Mouse (Mus musculus) intestine, postnatal 0 days (tissue): Measurements from ENCODE around the gene Gm20521. TPM values are rescaled to one million over a fixed set of nuclear protein-coding genes. Genes with fewer than 3 reads are reported as not detected.
A peak's percentile ranks its signal among the peaks of the same experiment; 100 is the strongest.

Source experiments
- ATAC-seq: fragments of 200-750 bp; cut with Nextera tagmentation; 2 replicates; pipeline ENCODE4 v1.8.0; 2017; ENCODE audit warnings: mild to moderate bottlenecking, moderate TSS enrichment, moderate library complexity
- H3K27ac ChIP-seq: fragments of 300-500 bp; sonication (generic); 2 replicates; pipeline ENCODE4 v1.5.1; 2014; ENCODE audit warnings: mild to moderate bottlenecking, low read depth, low read length, moderate library complexity
- H3K27me3 ChIP-seq: fragments of 300-500 bp; sonication (generic); replicated peaks from 2 replicates; pipeline ENCODE4 v1.6.1; 2014; ENCODE audit warnings: low read length, mixed read lengths; ENCODE audit not compliant: control insufficient read depth, insufficient read depth
- H3K36me3 ChIP-seq: fragments of 300-500 bp; sonication (generic); 2 replicates; pipeline ENCODE4 v1.6.1; 2014; ENCODE audit warnings: mild to moderate bottlenecking, moderate library complexity; ENCODE audit not compliant: control insufficient read depth, insufficient read depth
- H3K4me1 ChIP-seq: fragments of 300-500 bp; sonication (generic); replicated peaks from 2 replicates; pipeline ENCODE4 v1.6.1; 2014; ENCODE audit warnings: antibody characterized with exemption, low read length, mixed read lengths; ENCODE audit not compliant: control insufficient read depth, insufficient read depth
- H3K4me2 ChIP-seq: fragments of 300-500 bp; sonication (generic); replicated peaks from 2 replicates; pipeline ENCODE4 v1.6.1; 2014; ENCODE audit warnings: low read depth, mild to moderate bottlenecking, moderate library complexity
- H3K4me3 ChIP-seq: fragments of 300-500 bp; sonication (generic); 2 replicates; pipeline ENCODE4 v1.5.1; 2014; ENCODE audit warnings: low read depth, low read length
- H3K9ac ChIP-seq: fragments of 300-500 bp; sonication (generic); 2 replicates; pipeline ENCODE4 v1.6.1; 2014; ENCODE audit warnings: mild to moderate bottlenecking, low read depth, low read length
- H3K9me3 ChIP-seq: fragments of 300-500 bp; sonication (generic); 2 replicates; pipeline ENCODE4 v1.6.1; 2016; ENCODE audit warnings: mixed run types; ENCODE audit not compliant: control insufficient read depth
- CTCF ChIP-seq: sonication (generic); IDR thresholded peaks from 2 replicates; pipeline ENCODE4 v1.5.1; 2016; ENCODE audit warnings: low read depth, mild to moderate bottlenecking, control low read depth, antibody characterized with exemption, moderate library complexity
- WGBS: fragments of 180-500 bp; shearing (Covaris S2); extraction: QIAGEN DNeasy Blood & Tissue Kit; methylation state at CpG from one replicate; pipeline ENCODE4 v1.1.7; 2014; 5-methylcytosine and 5-hydroxymethylcytosine counted together
- polyA plus RNA-seq: library from polyadenylated mRNA; unstranded; fragments of >200 nt; fragmentation: Nextera tagmentation; extraction: Ambion mirVana; gene quantifications from 2 replicates; pipeline ENCODE4 v1.2.1, GENCODE M21; 2015

Gm20521 gene
- polyA plus RNA-seq, 1 experiment from 2014 or later: 1.9 TPM

GRCm38 (mm10) chr14:54937361-54938182, 54.3 kb downstream of the Gm20521 start:
- Histone ChIP-seq H3K4me1 (no peaks in the 10 kb centered on the region), H3K9ac (no peak overlapping the region), H3K36me3 (no peaks in the 10 kb centered on the region), H3K9me3 (no peaks in the 10 kb centered on the region), H3K27ac (no peak overlapping the region), H3K27me3 (0 out of 2 replicates have a peak, but pooled peaks cover 3% of the 10 kb centered on the region), H3K4me3 (no peak overlapping the region), H3K4me2 (no peak overlapping the region)
- WGBS: 93% methylated on average over 16 of the region's 16 CpGs
- no peak for TF ChIP-seq CTCF
- ATAC-seq: no peak

- Histone ChIP-seq H3K9me3 (no peaks in the 10 kb centered on the region), H3K36me3 (no peaks in the 10 kb centered on the region), H3K4me2 (no peak overlapping the region), H3K4me3 (no peak overlapping the region), H3K9ac (no peak overlapping the region), H3K4me1 (no peaks in the 10 kb centered on the region), H3K27ac (no peak overlapping the region), H3K27me3 (0 out of 2 replicates have a peak, but pooled peaks cover 3% of the 10 kb centered on the region)
- WGBS: 83% methylated on average over 15 of the region's 15 CpGs
- no peak for TF ChIP-seq CTCF
- ATAC-seq: no peak
These were observed 55.4 kb downstream of the Gm20521 start for GRCm38 (mm10) chr14:54938431-54939219.

- Histone ChIP-seq H3K4me3 (no peak overlapping the region), H3K4me1 (no peaks in the 10 kb centered on the region), H3K27ac (no peak overlapping the region), H3K9me3 (no peaks in the 10 kb centered on the region), H3K27me3 (0 out of 2 replicates have a peak, but pooled peaks cover 3% of the 10 kb centered on the region), H3K4me2 (no peak overlapping the region), H3K36me3 (no peaks in the 10 kb centered on the region), H3K9ac (no peak overlapping the region)
- peak; percentile 60; the same call in 1 of the 2 replicates for ATAC-seq
- 49% methylated on average over 12 of the region's 12 CpGs for WGBS
- peak; percentile 93 for TF ChIP-seq CTCF
These were observed 56.4 kb downstream of the Gm20521 start for GRCm38 (mm10) chr14:54939434-54940175.

GRCm38 (mm10) chr14:54940176-54940530, 56.9 kb downstream of the Gm20521 start:
- ATAC-seq: no peak
- 70% methylated on average over 3 of the region's 3 CpGs for WGBS

GRCm38 (mm10) chr14:54941024-54941978, 58.1 kb downstream of the Gm20521 start:
- no peak overlapping the region for H3K9ac ChIP-seq
- H3K4me2 ChIP-seq: no peak overlapping the region
- no peaks in the 10 kb centered on the region for H3K36me3 ChIP-seq
- WGBS: 60% methylated on average over 13 of the region's 13 CpGs
- ATAC-seq: no peak
- H3K4me1 ChIP-seq: no peaks in the 10 kb centered on the region
- no peak overlapping the region for H3K4me3 ChIP-seq
- H3K9me3 ChIP-seq: no peaks in the 10 kb centered on the region
- no peaks in the 10 kb centered on the region for H3K27me3 ChIP-seq
- TF ChIP-seq CTCF: no peak
- no peak overlapping the region for H3K27ac ChIP-seq

More at GRCm38 (mm10) chr14:54940176-54940530, 56.9 kb downstream of the Gm20521 start:
- no peaks in the 10 kb centered on the region for H3K9me3 ChIP-seq
- no peaks in the 10 kb centered on the region for H3K36me3 ChIP-seq
- H3K9ac ChIP-seq: no peak overlapping the region
- H3K4me3 ChIP-seq: no peak overlapping the region
- no peak overlapping the region for H3K4me2 ChIP-seq
- H3K27ac ChIP-seq: no peak overlapping the region
- H3K27me3 ChIP-seq: no peaks in the 10 kb centered on the region
- H3K4me1 ChIP-seq: no peaks in the 10 kb centered on the region
- TF ChIP-seq CTCF: no peak
